In the genomic region with DNA sequence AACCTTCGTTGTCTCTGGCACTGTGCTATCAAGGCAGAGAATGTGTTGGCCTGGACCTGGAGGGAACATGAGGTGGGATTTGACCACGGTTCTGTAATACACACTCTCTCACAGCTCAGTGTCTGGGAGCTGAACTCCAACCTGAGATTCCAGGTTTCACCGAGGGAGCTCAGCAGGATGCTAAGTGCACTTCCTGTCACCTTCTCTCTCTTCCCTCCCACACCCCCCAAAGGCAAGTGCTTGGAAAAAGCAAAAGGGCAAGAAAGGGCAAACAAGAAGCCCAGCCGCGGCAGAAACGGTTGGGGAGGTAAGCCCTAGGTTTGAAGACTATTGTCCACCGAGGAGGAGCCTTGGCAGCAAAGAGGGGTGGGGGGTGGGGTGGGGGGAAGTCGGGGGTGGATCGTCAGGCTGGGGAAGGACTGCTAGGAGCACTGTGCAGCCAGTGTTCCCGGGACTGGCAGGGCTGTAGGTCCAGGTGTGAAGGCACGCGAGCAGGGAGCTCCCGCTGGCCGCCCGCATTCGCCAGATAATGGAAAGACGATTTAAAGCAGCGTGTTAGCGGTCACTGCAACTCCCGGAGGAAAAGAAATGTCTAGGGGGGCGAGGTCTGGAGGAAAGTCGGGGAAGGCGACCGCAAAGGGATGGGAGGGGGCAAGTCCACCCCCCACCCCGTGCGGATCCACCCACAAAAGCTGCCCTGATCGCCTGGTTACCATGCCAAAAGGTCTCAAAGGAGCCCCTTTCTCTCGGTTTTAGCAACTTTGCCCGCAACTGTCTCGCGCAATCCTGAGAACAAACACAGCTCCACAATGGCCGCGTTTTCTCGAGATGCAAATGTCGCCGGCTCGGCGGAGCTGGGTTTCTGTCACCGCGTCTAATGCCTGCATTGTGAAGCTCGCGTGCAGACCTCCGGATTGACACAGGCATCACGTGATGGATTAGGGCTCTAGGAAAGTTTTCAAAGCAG, we compare ENCODE assay signal across 8 mouse cellular contexts. TPM values are rescaled to one million over a fixed set of nuclear protein-coding genes. Genes with fewer than 3 reads are reported as not detected.
DNase-seq lines count a peak whose midpoint lies in the region; ATAC-seq and TF ChIP-seq lines count a peak whose summit lies in the region.

No protein-coding gene starts in this region.

- peaks cover 64% of the 10 kb centered on the region for H3K27me3 ChIP-seq in liver, embryonic 11.5 days (replicated peaks; ENCODE audit: control insufficient read depth, insufficient read depth, low read length)
- H3K27me3 ChIP-seq in liver, postnatal 0 days (ENCODE audit: insufficient read depth, low read length), result peaks cover 64% of the 10 kb centered on the region
- peaks cover 79% of the 10 kb centered on the region for H3K27me3 ChIP-seq in embryonic facial prominence, embryonic 15.5 days

- H3K4me3 ChIP-seq in liver, embryonic 11.5 days (ENCODE audit: low read depth, low read length), result peak overlapping the region; percentile 29
- no peak overlapping the region for H3K4me3 ChIP-seq in liver, postnatal 0 days (ENCODE audit: low read depth, low read length)
- peak overlapping the region; percentile 39 for H3K4me3 ChIP-seq in embryonic facial prominence, embryonic 15.5 days (replicated peaks)

- H3K9ac ChIP-seq in liver, embryonic 11.5 days (ENCODE audit: low read depth, low read length), result no peak overlapping the region
- H3K9ac ChIP-seq in liver, postnatal 0 days (replicated peaks), result no peak overlapping the region
- H3K9ac ChIP-seq in embryonic facial prominence, embryonic 15.5 days, result 0 out of 2 replicates have a peak overlapping the region, but pooled peaks have one; percentile 1

- DNase-seq in liver, embryonic 11.5 days (ENCODE audit: low spot score), result no peak
- DNase-seq in liver, postnatal 0 days, result no peak
- DNase-seq in layer of hippocampus, postnatal 36 days, result peak; percentile 44 to 52
- DNase-seq in retina, embryonic 14.5 days (ENCODE audit: low spot score), result peak; percentile 69
- DNase-seq in urinary bladder, postnatal 4 days (ENCODE audit: low spot score in 2 of 2), result no peak
- no peak for DNase-seq in lung, adult 18-20 months
- no peak for DNase-seq in gastrocnemius, postnatal 14 days

- no peak for TF ChIP-seq EP300 in liver, postnatal 0 days (IDR thresholded peaks at IDR 0.05; ENCODE audit: low read depth)

- no peak for ATAC-seq in liver, embryonic 11.5 days (replicated peaks; ENCODE audit: low FRiP score)
- ATAC-seq in liver, postnatal 0 days, result no peak
- ATAC-seq in embryonic facial prominence, embryonic 15.5 days (ENCODE audit: insufficient number of reproducible peaks, low FRiP score, low TSS enrichment, low read depth), result no peak

- 0 out of 2 replicates have a peak, but pooled peaks cover 2% of the 10 kb centered on the region for H3K4me1 ChIP-seq in liver, embryonic 11.5 days (replicated peaks; ENCODE audit: control insufficient read depth, insufficient read depth, low read length)
- 0 out of 2 replicates have a peak, but pooled peaks cover 3% of the 10 kb centered on the region for H3K4me1 ChIP-seq in liver, postnatal 0 days (ENCODE audit: insufficient read depth)
- peaks cover 45% of the 10 kb centered on the region for H3K4me1 ChIP-seq in embryonic facial prominence, embryonic 15.5 days

- peak overlapping the region; percentile 51 for H3K4me2 ChIP-seq in liver, embryonic 11.5 days
- no peak overlapping the region for H3K4me2 ChIP-seq in liver, postnatal 0 days (ENCODE audit: low read depth, low read length)
- H3K4me2 ChIP-seq in embryonic facial prominence, embryonic 15.5 days (replicated peaks), result peak overlapping the region; percentile 62

- no peak overlapping the region for H3K27ac ChIP-seq in liver, embryonic 11.5 days (ENCODE audit: low read depth, low read length)
- no peak overlapping the region for H3K27ac ChIP-seq in liver, postnatal 0 days (ENCODE audit: low read depth)
- no peak overlapping the region for H3K27ac ChIP-seq in embryonic facial prominence, embryonic 15.5 days (replicated peaks)

- TF ChIP-seq CTCF in liver, postnatal 0 days (IDR thresholded peaks at IDR 0.05; ENCODE audit: low read depth), result no peak

- WGBS in liver, embryonic 11.5 days, result 1% methylated on average over 44 of the region's 44 CpGs
- WGBS in liver, postnatal 0 days (ENCODE audit: insufficient replicate concordance), result 2% methylated on average over 43 of the region's 44 CpGs
- 1% methylated on average over 44 of the region's 44 CpGs for WGBS in embryonic facial prominence, embryonic 15.5 days

- no peaks in the 10 kb centered on the region for H3K36me3 ChIP-seq in liver, embryonic 11.5 days (ENCODE audit: control insufficient read depth, insufficient read depth, low read length)
- H3K36me3 ChIP-seq in liver, postnatal 0 days (replicated peaks; ENCODE audit: insufficient read depth, low read length), result no peaks in the 10 kb centered on the region
- no peaks in the 10 kb centered on the region for H3K36me3 ChIP-seq in embryonic facial prominence, embryonic 15.5 days

- intact Hi-C loops in gastrocnemius, postnatal 14 days (cut with DNase I; ENCODE audit: low total_unique reads), result no loop called here

- no peaks in the 10 kb centered on the region for H3K9me3 ChIP-seq in liver, embryonic 11.5 days (ENCODE audit: control insufficient read depth, low read length)
- no peaks in the 10 kb centered on the region for H3K9me3 ChIP-seq in liver, postnatal 0 days (ENCODE audit: low read length)
- H3K9me3 ChIP-seq in embryonic facial prominence, embryonic 15.5 days (replicated peaks), result no peaks in the 10 kb centered on the region

RNA-seq across cellular contexts. Expression of a gene that starts 2.6 kb away (rescaled TPM):
- 0.12 and 0.21 TPM in 2 replicates for polyA plus RNA-seq in liver, embryonic 11.5 days (2014; fragmentation: Nextera tagmentation; extraction: Ambion mirVana)
- not detected in 2 replicates for polyA plus RNA-seq in liver, postnatal 0 days (2015; fragmentation: Nextera tagmentation; extraction: Ambion mirVana)
- polyA plus RNA-seq in embryonic facial prominence, embryonic 15.5 days (2015; fragmentation: Nextera tagmentation; extraction: Ambion mirVana), result 3.1 and 3.8 TPM in 2 replicates
- 10 to 100 TPM; 65.7 to 84.7 TPM for total RNA-seq in layer of hippocampus, postnatal 36 days (2021)
- not detected for total RNA-seq in gastrocnemius, postnatal 14 days (2021)

Comparison
In these comparisons a context has a peak if more than half of its experiments do, and no peak if none do; other contexts are left out.
1. DNase-seq: peak in layer of hippocampus, postnatal 36 days (2 of 2) and retina, embryonic 14.5 days (single experiment); none in liver, embryonic 11.5 days (single experiment), liver, postnatal 0 days (single experiment), urinary bladder, postnatal 4 days (0 of 2), lung, adult 18-20 months (0 of 2) and gastrocnemius, postnatal 14 days (single experiment).